Comparison of ENCODE assay signal across 8 mouse cellular contexts in genomic region chr10:87488429-87489145, GRCm38 (mm10). TPM values are rescaled to one million over a fixed set of nuclear protein-coding genes. Genes with fewer than 3 reads are reported as not detected.
DNase-seq lines count a peak whose midpoint lies in the region; ATAC-seq lines count a peak whose summit lies in the region.

No protein-coding gene starts in this region.

- no peak for ATAC-seq in cerebellum, adult (ENCODE audit: insufficient number of reproducible peaks, low FRiP score, low TSS enrichment)

- DNase-seq in cerebellum, postnatal 10 days: peak; percentile 59 to 60
- peak; percentile 18 for DNase-seq in urinary bladder, postnatal 14 days (ENCODE audit: low spot score)
- no peak for DNase-seq in urinary bladder, postnatal 25 days (ENCODE audit: low spot score)
- peak; percentile 52 to 68 for DNase-seq in layer of hippocampus, postnatal 10 days (ENCODE audit: low spot score in 2 of 2)
- peak; percentile 97 for DNase-seq in retina, postnatal 1 day
- DNase-seq in spleen, postnatal 10 days (ENCODE audit: low spot score in 2 of 2): no peak
- no peak for DNase-seq in cerebellum, postnatal 25 days

RNA-seq across cellular contexts. Expression of gene Ascl1, which starts 4.9 kb away (rescaled TPM):
- total RNA-seq in layer of hippocampus, postnatal 10 days (2021): 10 to 100 TPM; 11.2 to 11.5 TPM

RNA-seq across cellular contexts. Expression of gene Pah, which starts 33.0 kb away (rescaled TPM):
- total RNA-seq in layer of hippocampus, postnatal 10 days (2021): not detected

Comparison
In these comparisons a context has a peak if more than half of its experiments do, and no peak if none do; other contexts are left out.
1. DNase-seq: peak in cerebellum, postnatal 10 days (2 of 2), urinary bladder, postnatal 14 days (single experiment), layer of hippocampus, postnatal 10 days (2 of 2) and retina, postnatal 1 day (single experiment); none in urinary bladder, postnatal 25 days (single experiment), spleen, postnatal 10 days (0 of 2) and cerebellum, postnatal 25 days (0 of 2).